Mouse (Mus musculus) forelimb bud, embryonic 11.5 days (tissue): ENCODE results near the gene Abhd12b.
"Not testable (repeated sequence)": the region's sequence is repeated elsewhere in the genome, so short reads cannot be mapped to it uniquely, and the experiment has no call there.

ENCODE experiments used
- DNase-seq: peaks from one replicate; pipeline ENCODE4 v3.0.0-alpha.2; 2012; ENCODE audit warnings: low read depth, low spot score

Gene Abhd12b

GRCm38 (mm10) chr12:70137626-70138025 lies 16.3 kb upstream of the Abhd12b start:
- no peak for DNase-seq

- no peak for DNase-seq
These were observed 14.1 kb upstream of the Abhd12b start for GRCm38 (mm10) chr12:70139871-70140270.

GRCm38 (mm10) chr12:70140542-70140941 lies 13.4 kb upstream of the Abhd12b start:
- no peak for DNase-seq

GRCm38 (mm10) chr12:70140993-70141576 lies 12.9 kb upstream of the Abhd12b start:
- DNase-seq = no peak

- not testable (repeated sequence) for DNase-seq
These were observed 9.8 kb upstream of the Abhd12b start for GRCm38 (mm10) chr12:70144106-70144587.

- DNase-seq = peak; percentile 73
These were observed 9.1 kb upstream of the Abhd12b start for GRCm38 (mm10) chr12:70144637-70145448.

- DNase-seq = no peak
These were observed 8.4 kb upstream of the Abhd12b start for GRCm38 (mm10) chr12:70145586-70145985.

- peak; percentile 21 for DNase-seq
These were observed 5.8 kb upstream of the Abhd12b start for GRCm38 (mm10) chr12:70147986-70148630.

GRCm38 (mm10) chr12:70148631-70149265 lies 5.2 kb upstream of the Abhd12b start:
- DNase-seq = no peak

- DNase-seq = no peak
These were observed 2.3 kb downstream of the Abhd12b start for GRCm38 (mm10) chr12:70156222-70156621.

- DNase-seq = no peak
These were observed 3.5 kb downstream of the Abhd12b start for GRCm38 (mm10) chr12:70157292-70158066.

GRCm38 (mm10) chr12:70161057-70161456 lies 7.1 kb downstream of the Abhd12b start:
- DNase-seq = no peak

- no peak for DNase-seq
These were observed 10.8 kb downstream of the Abhd12b start for GRCm38 (mm10) chr12:70164741-70165140.

- no peak for DNase-seq
These were observed 14.0 kb downstream of the Abhd12b start for GRCm38 (mm10) chr12:70167950-70168349.

GRCm38 (mm10) chr12:70169969-70170368 lies 16.0 kb downstream of the Abhd12b start:
- no peak for DNase-seq

GRCm38 (mm10) chr12:70183507-70183906 lies 29.6 kb downstream of the Abhd12b start:
- DNase-seq = not testable (repeated sequence)

- no peak for DNase-seq
These were observed 30.3 kb downstream of the Abhd12b start for GRCm38 (mm10) chr12:70184173-70184783.

- DNase-seq = peak; percentile 23
These were observed 38.4 kb downstream of the Abhd12b start for GRCm38 (mm10) chr12:70192267-70192727.

- no peak for DNase-seq
These were observed 41.5 kb downstream of the Abhd12b start for GRCm38 (mm10) chr12:70195426-70195825.

GRCm38 (mm10) chr12:70196341-70196740 lies 42.4 kb downstream of the Abhd12b start:
- DNase-seq = no peak
